Mouse (Mus musculus): ENCODE measurements around the gene Rragc.
A peak's percentile ranks its signal among the peaks of the same experiment; 100 is the strongest.

Rragc gene

GRCm38 (mm10) chr4:123952059-123952458 lies 34.8 kb downstream of the Rragc start:
- DNase-seq (ENCODE audit: low spot score): no peak

GRCm38 (mm10) chr4:123956703-123957491 lies 39.7 kb downstream of the Rragc start:
- peak; percentile 90 for DNase-seq (ENCODE audit: low spot score)

- DNase-seq (ENCODE audit: low spot score): no peak
Observed at GRCm38 (mm10) chr4:123957492-123957808, 40.2 kb downstream of the Rragc start.

- DNase-seq (ENCODE audit: low spot score): no peak
Observed at GRCm38 (mm10) chr4:123957891-123958290, 40.6 kb downstream of the Rragc start.

- peak; percentile 55 for DNase-seq (ENCODE audit: low spot score)
Observed at GRCm38 (mm10) chr4:123960955-123961354, 43.7 kb downstream of the Rragc start.

- DNase-seq (ENCODE audit: low spot score): no peak
Observed at GRCm38 (mm10) chr4:123962721-123963120, 45.5 kb downstream of the Rragc start.

- no peak for DNase-seq (ENCODE audit: low spot score)
Observed at GRCm38 (mm10) chr4:123968663-123969321, 51.5 kb downstream of the Rragc start.

- DNase-seq (ENCODE audit: low spot score): no peak
Observed at GRCm38 (mm10) chr4:123969458-123969857, 52.2 kb downstream of the Rragc start.

GRCm38 (mm10) chr4:123971059-123971458 lies 53.8 kb downstream of the Rragc start:
- DNase-seq (ENCODE audit: low spot score): no peak

GRCm38 (mm10) chr4:123972423-123973049 lies 55.3 kb downstream of the Rragc start:
- DNase-seq (ENCODE audit: low spot score): no peak

GRCm38 (mm10) chr4:123982105-123982504 lies 64.9 kb downstream of the Rragc start:
- DNase-seq (ENCODE audit: low spot score): no peak

All from testis, postnatal 10 days (tissue).